Mouse (Mus musculus) olfactory bulb, adult 2 months (tissue): ENCODE measurements around the gene Caprin2.

Experiments used
- CTCF ChIP-seq: fragments of 200-500 bp; IDR thresholded peaks from 2 replicates; pipeline ENCODE4 v1.5.1; 2012; ENCODE audit warnings: low read depth, mild to moderate bottlenecking, low read length, moderate library complexity; ENCODE audit not compliant: insufficient read depth
- POLR2A ChIP-seq: fragments of 200-500 bp; IDR thresholded peaks from 2 replicates; pipeline ENCODE4 v1.6.1; 2012; ENCODE audit warnings: mild to moderate bottlenecking, low read depth, low read length, moderate library complexity; ENCODE audit not compliant: insufficient read depth

DNA sequence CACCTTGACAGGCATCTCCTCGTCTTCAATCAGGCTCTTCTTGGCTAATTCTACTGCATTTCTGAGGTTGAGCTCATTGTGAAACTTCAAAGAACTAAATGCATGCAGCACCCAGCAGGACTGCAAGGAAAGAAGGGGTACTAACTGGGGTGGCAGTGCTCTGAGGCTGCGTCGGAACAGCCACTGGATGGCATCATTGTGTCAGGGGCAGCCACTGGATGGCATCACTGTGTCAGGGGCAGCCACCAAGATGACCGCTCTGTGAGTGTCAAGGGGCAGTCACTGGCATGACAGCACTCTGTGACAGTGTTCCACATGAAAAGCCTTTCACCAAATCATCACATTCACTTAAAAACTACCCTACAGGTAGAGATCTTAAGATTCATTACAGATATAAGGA is 96.3 kb downstream of the Caprin2 start:
- TF ChIP-seq CTCF: no peak
- TF ChIP-seq POLR2A: no peak
